Mouse (Mus musculus) heart, adult 2 months (tissue): ENCODE results near the gene Krt78.

ENCODE experiments used
- EP300 ChIP-seq: fragments of 200-500 bp; IDR thresholded peaks from 2 replicates; pipeline ENCODE4 v1.6.1; 2011; ENCODE audit warnings: low read depth, low read length, control low read depth; ENCODE audit not compliant: insufficient read depth
- POLR2A ChIP-seq: fragments of 200-500 bp; IDR thresholded peaks from 2 replicates; pipeline ENCODE4 v1.6.1; 2011; ENCODE audit warnings: mild to moderate bottlenecking, low read depth, low read length, control low read depth; ENCODE audit not compliant: insufficient read depth

DNA sequence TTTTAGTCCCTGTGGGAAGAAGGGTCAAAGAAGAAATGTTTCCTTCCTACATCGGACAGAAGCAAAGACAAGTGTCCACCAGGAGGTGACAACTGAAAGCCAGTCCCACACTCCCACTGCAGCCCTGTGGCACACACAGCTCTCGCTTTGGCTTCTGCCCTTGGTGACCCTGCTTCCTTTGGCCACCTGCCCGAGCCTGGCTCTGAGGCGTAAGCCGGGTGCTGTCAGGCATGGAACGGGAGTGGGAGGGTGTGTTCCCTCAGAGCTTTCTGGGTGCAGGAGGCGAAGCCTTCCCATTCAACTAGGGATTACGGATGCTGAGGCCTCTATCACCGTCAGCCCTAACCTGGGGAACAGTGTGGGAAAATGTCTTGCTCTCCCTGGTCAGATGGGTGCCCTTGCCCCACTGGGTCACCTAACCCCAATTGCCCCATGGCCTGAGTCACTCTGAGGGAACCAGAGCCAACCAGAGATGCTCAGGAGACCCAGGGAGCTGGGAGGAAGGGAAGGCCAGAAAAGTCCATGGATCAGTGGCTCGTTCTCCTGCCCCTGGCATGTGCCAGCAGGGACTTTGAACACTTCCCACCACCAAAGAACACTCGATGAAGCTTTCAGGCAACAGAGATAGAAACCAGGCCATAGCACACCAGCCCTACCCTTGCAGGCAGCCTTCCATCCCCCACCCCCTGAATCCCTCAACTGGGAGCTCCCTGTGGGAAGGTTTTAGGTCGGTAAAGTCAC, 26.6 kb downstream of the Krt78 start:
- TF ChIP-seq EP300 (no peak), POLR2A (no peak)
